Mouse (Mus musculus) liver, embryonic 14.5 days (tissue): ENCODE measurements around the gene Ltbp2.

Experiments
- CTCF ChIP-seq: IDR thresholded peaks from 2 replicates; pipeline ENCODE4 v1.5.1; 2016; ENCODE audit warnings: antibody characterized with exemption, low read depth, control low read depth
- EP300 ChIP-seq: IDR thresholded peaks from 2 replicates; pipeline ENCODE4 v1.6.1; 2016; ENCODE audit warnings: antibody characterized with exemption, low read depth

DNA sequence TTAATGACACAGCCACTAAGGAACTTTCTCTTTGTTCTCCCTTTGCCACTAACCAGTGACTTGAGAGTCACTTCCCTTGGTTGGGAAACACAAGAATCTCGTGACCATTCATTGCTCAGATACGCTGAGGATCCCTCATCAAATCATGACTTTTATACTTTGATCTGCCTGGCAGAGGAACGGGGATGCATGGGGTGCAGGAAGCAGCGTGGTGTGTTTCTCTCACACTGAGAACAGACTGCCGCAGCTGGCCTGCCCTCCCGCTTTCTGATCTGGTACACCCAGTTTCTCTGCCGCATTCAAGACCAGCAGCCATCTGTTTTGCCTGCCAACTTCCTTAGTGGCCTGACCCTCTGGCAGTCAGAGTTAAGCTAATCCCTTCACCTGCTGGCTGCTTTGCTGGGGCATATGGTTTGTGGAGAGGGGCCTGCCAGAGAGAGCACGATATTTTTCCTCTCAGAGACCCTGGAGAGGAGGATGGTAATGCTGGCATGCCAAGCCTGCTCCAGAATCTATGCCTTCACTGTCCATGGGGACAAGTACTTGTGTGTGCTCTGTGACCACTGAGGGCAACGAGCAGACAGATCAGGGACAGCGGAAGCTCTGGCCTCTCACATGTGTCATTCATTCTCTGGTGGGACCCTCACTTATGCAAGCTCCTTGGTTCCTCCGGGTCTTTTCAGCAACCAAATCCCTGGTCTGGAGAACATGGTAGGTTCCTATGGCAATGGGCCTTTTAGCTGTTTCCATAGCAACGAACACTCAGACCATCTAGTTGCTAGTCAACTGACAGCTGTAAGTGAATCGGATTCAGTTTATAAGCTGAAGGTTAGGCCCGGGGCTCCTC is 124.0 kb downstream of the Ltbp2 start:
- no peak for TF ChIP-seq CTCF
- TF ChIP-seq EP300, result no peak
